Mouse (Mus musculus) lung, embryonic 16.5 days (tissue): Measurements from ENCODE around the gene Jmjd1c. TPM values are rescaled to one million over a fixed set of nuclear protein-coding genes. Genes with fewer than 3 reads are reported as not detected.

Source experiments
- ATAC-seq: fragments of 200-750 bp; cut with Nextera tagmentation; 2 replicates; pipeline ENCODE4 v1.8.0; 2017; ENCODE audit warnings: low read depth, mild to moderate bottlenecking, moderate library complexity
- H3K27ac ChIP-seq: fragments of 300-500 bp; sonication (generic); 2 replicates; pipeline ENCODE4 v1.5.1; 2014; ENCODE audit warnings: mild to moderate bottlenecking, control low read depth, low read length
- H3K27me3 ChIP-seq: fragments of 300-500 bp; sonication (generic); 2 replicates; pipeline ENCODE4 v1.6.1; 2014; ENCODE audit warnings: low read depth, low read length, mixed read lengths; ENCODE audit not compliant: control insufficient read depth, insufficient read depth
- H3K36me3 ChIP-seq: fragments of 300-500 bp; sonication (generic); 2 replicates; pipeline ENCODE4 v1.6.1; 2014; ENCODE audit warnings: low read length; ENCODE audit not compliant: control insufficient read depth, insufficient read depth
- H3K4me1 ChIP-seq: fragments of 300-500 bp; sonication (generic); replicated peaks from 2 replicates; pipeline ENCODE4 v1.6.1; 2014; ENCODE audit warnings: low read length, mixed read lengths; ENCODE audit not compliant: control insufficient read depth, insufficient read depth
- H3K4me2 ChIP-seq: fragments of 300-500 bp; sonication (generic); 2 replicates; pipeline ENCODE4 v1.6.1; 2014; ENCODE audit warnings: low read depth, low read length, control low read depth
- H3K4me3 ChIP-seq: fragments of 300-500 bp; sonication (generic); 2 replicates; pipeline ENCODE4 v1.5.1; 2014; ENCODE audit warnings: mild to moderate bottlenecking, low read length, control low read depth
- H3K9ac ChIP-seq: fragments of 300-500 bp; sonication (generic); 2 replicates; pipeline ENCODE4 v1.6.1; 2014; ENCODE audit warnings: low read length, control low read depth
- H3K9me3 ChIP-seq: fragments of 300-500 bp; sonication (generic); 2 replicates; pipeline ENCODE4 v1.6.1; 2016; ENCODE audit warnings: low read length; ENCODE audit not compliant: control insufficient read depth
- WGBS: fragments of 180-500 bp; shearing (Covaris S2); extraction: QIAGEN DNeasy Blood & Tissue Kit; methylation state at CpG from one replicate; pipeline ENCODE4 v1.1.7; 2014; 5-methylcytosine and 5-hydroxymethylcytosine counted together
- polyA plus RNA-seq: library from polyadenylated mRNA; unstranded; fragments of >200 nt; fragmentation: Nextera tagmentation; extraction: Ambion mirVana; gene quantifications from 2 replicates; pipeline ENCODE4 v1.2.1, GENCODE M21; 2015

Jmjd1c gene
- polyA plus RNA-seq, 1 experiment from 2014 or later = 28.4 TPM

DNA sequence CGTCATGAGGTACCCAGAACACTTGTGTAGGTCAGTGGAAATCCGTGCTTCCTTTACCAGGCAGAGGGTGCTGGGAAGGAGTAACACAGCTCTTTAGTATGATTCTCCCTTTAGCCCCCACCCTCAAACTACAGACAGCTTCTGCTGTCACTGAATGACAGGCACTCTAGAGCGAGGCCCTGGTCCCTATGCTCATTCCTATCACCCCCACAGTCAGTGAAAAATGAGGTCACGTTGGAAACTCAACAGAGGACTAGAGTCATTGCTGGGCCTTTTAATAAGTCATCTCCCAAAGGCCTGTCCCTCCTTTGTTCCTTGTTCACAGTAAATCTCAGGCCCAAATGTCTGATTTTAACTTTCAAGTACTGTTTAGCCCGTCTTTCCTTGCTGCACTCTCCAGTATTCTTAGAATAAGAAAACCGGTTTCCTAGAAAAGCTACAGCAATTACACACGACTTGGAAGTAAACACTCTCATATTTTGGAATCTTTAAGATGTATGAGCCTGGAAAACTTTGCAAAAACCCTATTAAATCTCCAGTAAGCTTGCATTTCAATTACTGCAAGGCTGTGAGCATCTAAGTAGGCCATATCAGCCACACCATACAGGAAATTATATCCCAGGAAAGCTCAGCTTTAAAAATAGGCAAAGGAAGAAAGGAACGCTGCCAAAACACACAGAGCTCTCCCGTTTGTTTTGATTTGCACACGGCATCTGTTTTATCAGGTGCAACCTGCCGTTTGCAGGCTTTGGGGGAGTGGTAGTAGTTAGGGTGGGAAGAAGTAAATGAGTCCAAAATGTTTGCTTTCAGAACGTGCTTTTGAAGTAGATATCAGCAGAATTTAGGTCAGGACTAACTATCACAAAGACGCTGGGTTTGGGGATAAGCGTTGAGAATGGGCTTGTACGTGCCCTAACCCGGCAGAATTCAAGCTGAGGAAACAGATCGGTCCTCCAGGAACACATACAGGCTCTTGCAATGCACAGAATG lies 39.8 kb upstream of the Jmjd1c start:
- WGBS = 20% methylated on average over 17 of the region's 17 CpGs
- peak overlapping the region; percentile 87 for H3K27ac ChIP-seq
- H3K9me3 ChIP-seq = no peaks in the 10 kb centered on the region
- H3K9ac ChIP-seq = peak overlapping the region; percentile 28
- H3K4me2 ChIP-seq = peak overlapping the region; percentile 48
- peak; percentile 57 for ATAC-seq
- no peaks in the 10 kb centered on the region for H3K27me3 ChIP-seq
- H3K4me3 ChIP-seq = peak overlapping the region; percentile 12; the same call in 1 of the 2 replicates
- peaks cover 35% of the 10 kb centered on the region for H3K4me1 ChIP-seq
- no peaks in the 10 kb centered on the region for H3K36me3 ChIP-seq

DNA sequence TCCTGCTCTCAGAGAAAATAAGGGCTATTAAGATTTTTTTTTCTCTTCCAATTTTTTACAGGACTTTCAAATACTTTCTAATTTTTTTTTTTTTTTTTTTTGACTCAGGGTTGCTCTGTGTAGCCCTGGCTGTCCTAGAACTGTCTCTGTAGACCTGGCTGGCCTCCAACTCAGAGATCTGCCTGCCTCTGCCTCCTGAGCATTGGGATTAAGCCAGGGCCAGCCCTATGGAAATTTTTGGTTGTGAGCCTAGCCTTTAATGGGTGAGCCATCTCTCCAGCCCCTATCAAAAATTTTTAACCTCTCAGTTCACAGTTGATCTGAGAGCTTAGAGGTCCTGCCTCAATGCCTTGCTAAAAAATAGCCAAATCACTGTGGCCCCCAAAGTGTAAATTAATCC lies 38.7 kb upstream of the Jmjd1c start:
- peaks cover 45% of the 10 kb centered on the region for H3K4me1 ChIP-seq
- H3K9me3 ChIP-seq = no peaks in the 10 kb centered on the region
- H3K4me2 ChIP-seq = no peak overlapping the region
- no peaks in the 10 kb centered on the region for H3K36me3 ChIP-seq
- H3K4me3 ChIP-seq = no peak overlapping the region
- no peak overlapping the region for H3K9ac ChIP-seq
- no peak for ATAC-seq
- no peak overlapping the region; the same call in 1 of the 2 replicates for H3K27ac ChIP-seq
- no peaks in the 10 kb centered on the region for H3K27me3 ChIP-seq

- Histone ChIP-seq H3K9me3 (no peaks in the 10 kb centered on the region), H3K4me1 (peaks cover 45% of the 10 kb centered on the region), H3K4me2 (no peak overlapping the region), H3K9ac (no peak overlapping the region), H3K36me3 (no peaks in the 10 kb centered on the region), H3K27ac (no peak overlapping the region), H3K27me3 (no peaks in the 10 kb centered on the region), H3K4me3 (no peak overlapping the region)
- WGBS = 91% methylated on average over 6 of the region's 6 CpGs
- no peak for ATAC-seq
These were observed 38.2 kb upstream of the Jmjd1c start for GRCm38 (mm10) chr10:67057696-67058095.

DNA sequence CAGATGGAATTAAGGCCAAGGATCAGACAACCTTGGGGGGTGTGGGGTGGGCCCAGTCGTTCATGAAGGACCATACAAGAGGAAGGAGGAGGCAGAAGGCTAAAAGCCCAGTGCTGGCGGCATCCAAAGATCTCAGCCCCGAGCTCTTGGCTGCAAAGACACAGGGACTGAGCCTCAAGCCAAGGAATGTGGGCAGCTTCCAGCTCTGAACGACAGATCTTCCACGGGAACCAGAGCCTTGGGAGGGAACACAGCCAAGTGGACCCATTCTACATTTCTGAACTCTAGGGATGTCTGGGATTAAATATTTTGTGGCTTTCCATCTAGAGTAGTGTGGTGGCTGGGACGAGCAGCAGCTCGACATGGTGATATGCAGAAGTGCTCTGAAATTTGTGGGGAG lies 37.6 kb upstream of the Jmjd1c start:
- 45% methylated on average over 7 of the region's 7 CpGs for WGBS
- H3K9me3 ChIP-seq = no peaks in the 10 kb centered on the region
- peaks cover 45% of the 10 kb centered on the region for H3K4me1 ChIP-seq
- H3K4me3 ChIP-seq = no peak overlapping the region
- H3K27ac ChIP-seq = peak overlapping the region; percentile 62
- H3K27me3 ChIP-seq = no peaks in the 10 kb centered on the region
- no peaks in the 10 kb centered on the region for H3K36me3 ChIP-seq
- peak; percentile 75 for ATAC-seq
- no peak overlapping the region for H3K4me2 ChIP-seq
- no peak overlapping the region for H3K9ac ChIP-seq

DNA sequence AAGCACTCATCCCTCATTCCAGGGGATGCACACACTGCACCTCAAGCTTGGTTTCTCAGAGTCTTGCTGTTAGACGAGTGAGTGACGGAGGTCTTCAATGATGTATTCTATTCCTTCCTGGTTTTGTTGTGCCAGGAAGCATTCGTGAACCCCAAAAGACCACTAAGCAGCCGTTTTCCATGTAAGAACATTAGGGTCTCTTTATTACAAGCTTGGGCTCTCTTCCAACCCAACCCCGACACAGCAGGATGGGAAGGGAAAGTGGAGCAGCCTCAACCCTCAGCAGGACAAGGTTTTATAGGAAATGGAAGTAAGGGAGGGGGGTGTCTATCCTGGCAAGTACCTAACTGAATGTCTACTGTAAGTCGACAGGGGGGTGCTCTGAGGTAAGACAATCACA lies 37.2 kb upstream of the Jmjd1c start:
- ATAC-seq = no peak
- Histone ChIP-seq H3K4me3 (no peak overlapping the region), H3K9me3 (no peaks in the 10 kb centered on the region), H3K9ac (no peak overlapping the region), H3K36me3 (no peaks in the 10 kb centered on the region), H3K27ac (peak overlapping the region; percentile 62), H3K27me3 (no peaks in the 10 kb centered on the region), H3K4me2 (no peak overlapping the region), H3K4me1 (peaks cover 41% of the 10 kb centered on the region)
- 58% methylated on average over 6 of the region's 6 CpGs for WGBS

DNA sequence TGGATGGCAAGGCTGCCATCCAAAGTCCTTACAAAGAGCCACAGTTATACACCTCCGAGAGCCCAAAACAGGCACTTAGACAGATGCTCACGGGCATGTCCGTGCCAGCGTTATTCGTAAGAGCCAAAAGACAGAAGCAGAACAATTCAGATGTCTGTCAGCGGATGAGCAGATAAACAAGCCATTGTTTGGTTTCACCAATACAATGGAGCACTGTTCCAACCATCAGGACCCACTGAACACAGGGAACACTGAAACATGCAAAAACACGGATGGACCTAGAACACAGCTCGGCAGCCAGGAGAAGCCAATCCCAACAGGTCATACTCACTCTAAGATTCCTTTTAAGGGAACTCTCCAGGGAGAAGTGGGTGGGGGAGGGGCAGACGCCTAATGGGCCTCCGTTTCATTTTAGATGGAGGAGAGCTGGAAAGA lies 34.5 kb upstream of the Jmjd1c start:
- no peak for ATAC-seq
- H3K9ac ChIP-seq = no peak overlapping the region
- H3K4me1 ChIP-seq = peaks cover 29% of the 10 kb centered on the region
- no peak overlapping the region for H3K4me3 ChIP-seq
- H3K9me3 ChIP-seq = no peaks in the 10 kb centered on the region
- 40% methylated on average over 10 of the region's 10 CpGs for WGBS
- H3K36me3 ChIP-seq = no peaks in the 10 kb centered on the region
- H3K27ac ChIP-seq = peak overlapping the region; percentile 67
- 0 out of 2 replicates have a peak overlapping the region, but pooled peaks have one; percentile 16 for H3K4me2 ChIP-seq
- H3K27me3 ChIP-seq = no peaks in the 10 kb centered on the region

GRCm38 (mm10) chr10:67061823-67062222 lies 34.1 kb upstream of the Jmjd1c start:
- Histone ChIP-seq H3K4me2 (0 out of 2 replicates have a peak overlapping the region, but pooled peaks have one; percentile 16), H3K4me1 (peaks cover 27% of the 10 kb centered on the region), H3K27ac (peak overlapping the region; percentile 67), H3K9me3 (no peaks in the 10 kb centered on the region), H3K4me3 (no peak overlapping the region), H3K36me3 (no peaks in the 10 kb centered on the region), H3K27me3 (no peaks in the 10 kb centered on the region), H3K9ac (no peak overlapping the region)
- WGBS = 42% methylated on average over 4 of the region's 4 CpGs
- ATAC-seq = peak; percentile 35; the same call in 1 of the 2 replicates

DNA sequence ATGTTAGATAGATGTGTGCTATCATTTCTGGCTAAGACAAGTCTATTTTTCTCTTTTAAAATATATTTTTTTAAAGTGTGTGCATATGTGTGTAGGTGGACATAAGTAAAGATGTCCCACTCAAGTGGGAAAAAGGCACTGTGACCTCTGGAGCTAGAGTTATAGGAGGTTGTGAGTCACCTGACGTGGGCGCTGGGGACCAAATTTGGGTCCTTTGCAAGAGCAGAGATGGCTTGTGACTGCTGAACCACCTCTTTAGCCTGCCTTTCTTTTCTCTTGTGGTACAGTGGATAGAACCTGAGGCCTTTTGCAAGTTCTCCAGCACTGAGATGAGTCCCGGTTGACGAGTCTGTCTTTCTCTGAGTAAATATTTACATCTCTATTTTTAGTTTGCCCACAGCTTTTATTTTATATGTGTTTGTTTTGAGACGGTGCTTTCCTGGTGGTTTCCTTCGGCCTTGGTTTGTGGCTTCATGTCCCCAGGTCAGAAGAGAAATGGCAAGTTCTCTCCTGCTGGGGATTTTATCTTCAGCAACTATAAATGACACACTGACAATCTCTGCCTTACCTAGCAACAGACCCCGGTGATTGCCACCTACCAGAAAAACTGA lies 30.5 kb upstream of the Jmjd1c start:
- Histone ChIP-seq H3K27me3 (no peaks in the 10 kb centered on the region), H3K9ac (no peak overlapping the region), H3K4me3 (no peak overlapping the region), H3K27ac (no peak overlapping the region), H3K4me2 (no peak overlapping the region), H3K36me3 (no peaks in the 10 kb centered on the region), H3K4me1 (peaks cover 12% of the 10 kb centered on the region), H3K9me3 (no peaks in the 10 kb centered on the region)
- ATAC-seq = no peak
- 44% methylated on average over 7 of the region's 7 CpGs for WGBS

- H3K9ac ChIP-seq = no peak overlapping the region
- no peaks in the 10 kb centered on the region for H3K27me3 ChIP-seq
- H3K4me1 ChIP-seq = peaks cover 12% of the 10 kb centered on the region
- no peaks in the 10 kb centered on the region for H3K9me3 ChIP-seq
- no peak for ATAC-seq
- no peaks in the 10 kb centered on the region for H3K36me3 ChIP-seq
- H3K4me2 ChIP-seq = no peak overlapping the region
- WGBS = 72% methylated on average over 5 of the region's 5 CpGs
- no peak overlapping the region for H3K27ac ChIP-seq
- no peak overlapping the region for H3K4me3 ChIP-seq
These were observed 30.0 kb upstream of the Jmjd1c start for GRCm38 (mm10) chr10:67065927-67066326.
